Mouse (Mus musculus) B cell, adult 62 days (primary cell): ENCODE measurements around the gene Abcc10. TPM values are rescaled to one million over a fixed set of nuclear protein-coding genes. Genes with fewer than 3 reads are reported as not detected.

Experiments used
- total RNA-seq: library from RNA; stranded (reverse); gene quantifications from 4 replicates; pipeline ENCODE4 v1.2.4, GENCODE M21; 2023

Abcc10 gene
- total RNA-seq, result 12.8 to 15.0 TPM (median 13.7 TPM) in 4 replicates

GRCm38 (mm10) chr17:46327906-46328534 is at the start of gene Abcc10:
Gene Abcc10, minus strand, starts transcription at chr17:46328352.

DNA sequence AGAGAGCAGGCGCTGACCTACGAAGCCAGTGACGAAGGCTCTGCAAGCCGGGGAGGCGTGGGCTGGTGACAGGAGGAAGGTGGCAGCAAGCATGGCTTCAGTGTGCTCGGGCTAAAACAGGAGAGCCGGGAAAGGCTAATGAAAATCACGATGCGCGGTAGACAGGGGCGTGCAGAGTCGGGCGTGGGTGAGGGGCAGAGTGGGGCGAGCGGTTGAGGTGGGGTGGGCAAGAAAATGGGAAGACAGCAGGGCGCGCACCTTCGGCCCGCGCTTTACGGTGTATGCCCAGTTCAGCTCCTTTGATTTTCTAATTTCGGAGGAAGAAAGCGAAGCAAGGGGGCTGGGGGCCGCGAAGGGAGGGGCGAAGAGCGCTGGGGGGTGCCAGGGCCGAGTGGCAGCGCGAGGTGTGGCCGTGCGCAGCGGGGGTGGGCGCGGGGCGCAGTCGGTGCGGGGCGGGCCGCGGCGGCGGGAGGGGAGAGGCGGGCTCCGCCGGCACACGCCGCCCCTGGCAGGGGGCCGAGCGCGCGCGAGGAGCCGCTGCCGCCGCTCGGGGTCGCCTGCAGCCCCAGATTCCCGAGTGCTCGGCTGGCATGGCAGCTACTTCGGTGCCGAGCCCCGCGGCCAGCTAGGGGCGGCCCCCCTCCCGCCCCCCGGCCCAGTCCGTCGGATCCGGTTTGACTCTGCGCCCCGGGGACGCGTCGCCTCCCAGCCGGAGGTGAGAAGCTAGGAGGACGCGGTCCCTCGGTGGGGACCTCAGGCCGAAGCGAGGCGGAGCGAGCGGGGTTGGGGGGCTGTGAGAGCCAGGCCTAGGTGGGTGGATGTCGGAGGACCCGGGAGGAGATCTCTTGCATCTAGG is 30.6 kb downstream of the Abcc10 start, which contains the start of gene Dlk2:
Gene Dlk2, plus strand, starts transcription at position 58 of the 856 bp plus-strand sequence.

GRCm38 (mm10) chr17:46282483-46283123 is 45.5 kb downstream of the Abcc10 start, which contains the start of gene Tjap1:
Gene Tjap1, minus strand, starts transcription at chr17:46283026.

GRCm38 (mm10) chr17:46253452-46254084 is 74.6 kb downstream of the Abcc10 start, which contains the start of gene Lrrc73:
Gene Lrrc73, plus strand, starts transcription at chr17:46253531.

Other genes with a start within 250 kb of the Abcc10 start
- gene Mrps18a, start 217.4 kb downstream of the Abcc10 start, total RNA-seq, result 52.9 to 66.7 TPM (median 57.6 TPM) in 4 replicates
- 1.6 to 1.7 TPM in 2 of 4 replicates, not detected in the others for gene Rsph9, start 184.1 kb downstream of the Abcc10 start, total RNA-seq
- gene Mad2l1bp, start 174.8 kb downstream of the Abcc10 start, total RNA-seq, result 18.8 to 22.1 TPM (median 20.9 TPM) in 4 replicates
- 232 to 241 TPM (median 233 TPM) in 4 replicates for gene Gtpbp2, start 167.3 kb downstream of the Abcc10 start, total RNA-seq
- 14.4 to 16.3 TPM (median 14.7 TPM) in 4 replicates for gene Polh, start 125.7 kb downstream of the Abcc10 start, total RNA-seq
- 37.8 to 40.5 TPM (median 38.7 TPM) in 4 replicates for gene Xpo5, start 125.6 kb downstream of the Abcc10 start, total RNA-seq
- 59.6 to 66.5 TPM (median 65.0 TPM) in 4 replicates for gene Polr1c, start 80.3 kb downstream of the Abcc10 start, total RNA-seq
- gene Yipf3, start 80.3 kb downstream of the Abcc10 start, total RNA-seq, result 66.9 to 83.2 TPM (median 75.1 TPM) in 4 replicates
- 2.3 to 3.3 TPM (median 2.5 TPM) in 4 replicates for gene Lrrc73, start 74.8 kb downstream of the Abcc10 start, total RNA-seq
- gene Tjap1, start 45.3 kb downstream of the Abcc10 start, total RNA-seq, result 60.0 to 64.7 TPM (median 61.1 TPM) in 4 replicates
- not detected in 4 replicates for gene Dlk2, start 30.9 kb downstream of the Abcc10 start, total RNA-seq
- gene Zfp318, start 55.4 kb upstream of the Abcc10 start, total RNA-seq, result 259 to 291 TPM (median 274 TPM) in 4 replicates
- gene Crip3, start 100.6 kb upstream of the Abcc10 start, total RNA-seq, result 4.3 to 7.2 TPM (median 5.3 TPM) in 4 replicates
- not detected in 4 replicates for gene Slc22a7, start 110.1 kb upstream of the Abcc10 start, total RNA-seq
- gene Ttbk1, start 159.3 kb upstream of the Abcc10 start, total RNA-seq, result 3.0 to 4.2 TPM (median 3.5 TPM) in 4 replicates
- 0.83 TPM in 1 of 4 replicates, not detected in the others for gene Dnph1, start 168.4 kb upstream of the Abcc10 start, total RNA-seq
- 16.7 to 18.7 TPM (median 17.0 TPM) in 4 replicates for gene Cul9, start 218.0 kb upstream of the Abcc10 start, total RNA-seq
- 85.8 to 123 TPM (median 90.9 TPM) in 4 replicates for gene Srf, start 227.8 kb upstream of the Abcc10 start, total RNA-seq